Mouse (Mus musculus) megakaryocyte, embryonic 14.5 days (primary cell): ENCODE measurements around the gene Junb.

ENCODE experiments used
- FLI1 ChIP-seq: IDR thresholded peaks from 2 replicates; pipeline ENCODE4 v1.6.1; 2012; ENCODE audit warnings: low read length, inconsistent platforms, mixed read lengths
- GATA1 ChIP-seq: IDR thresholded peaks from 3 replicates; pipeline ENCODE4 v1.6.1; 2012; ENCODE audit warnings: mixed read lengths, low read length, inconsistent platforms, borderline replicate concordance

DNA sequence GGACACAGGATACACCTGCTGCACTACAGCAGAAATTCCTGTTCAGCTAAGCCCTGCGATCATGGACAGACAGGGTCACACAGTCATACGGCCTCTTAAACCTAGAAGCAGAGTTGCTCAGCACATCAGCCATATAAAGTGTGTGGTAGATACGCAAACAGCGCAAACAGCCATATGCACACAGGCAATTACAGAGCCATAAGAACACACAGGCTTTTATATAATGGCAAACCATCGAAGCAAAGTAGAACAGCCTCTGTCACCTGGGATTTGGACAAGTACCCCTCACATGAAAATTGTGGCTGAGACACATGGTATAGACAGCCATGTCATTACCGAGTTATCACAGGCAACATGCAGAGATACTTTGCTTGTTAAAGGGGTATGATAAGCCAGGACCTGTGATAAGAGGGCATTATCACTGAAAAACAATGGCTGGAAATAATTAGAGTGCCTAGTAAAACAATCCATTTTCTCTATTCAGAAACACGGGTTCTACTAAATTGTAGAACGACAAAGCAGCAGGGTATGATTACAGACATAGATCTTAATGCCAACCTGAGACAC is 7.9 kb upstream of the Junb start:
- TF ChIP-seq FLI1 (no peak), GATA1 (no peak)
